Mouse (Mus musculus) heart, postnatal 10 days (tissue): ENCODE measurements around the gene Gipr. TPM values are rescaled to one million over a fixed set of nuclear protein-coding genes. Genes with fewer than 3 reads are reported as not detected.

ENCODE experiments used
- DNase-seq, 2 experiments: peaks; one replicate each; pipeline ENCODE4 v3.0.0; 2021
- intact Hi-C: fragments of 180-260 bp; cut with DNase I; formaldehyde crosslinking; loops from one replicate; pipeline ENCODE4 v1.15.1; 2025
- total RNA-seq, 2 experiments: library from RNA; stranded (reverse); gene quantifications; 2 replicates each; pipeline ENCODE4 v1.2.3; 2021

Gipr gene
- total RNA-seq: under 1 TPM; 0.50 to 0.69 TPM

- DNase-seq: peak; percentile 60 to 62
- intact Hi-C loops: no loop called here
Observed at GRCm38 (mm10) chr7:19165656-19166423, at the start of gene Gipr. Gene Gipr, minus strand, starts transcription at chr7:19166127.

- no peak for DNase-seq
- intact Hi-C loops: no loop called here
Observed at GRCm38 (mm10) chr7:19214940-19215339, 49.0 kb upstream of the Gipr start.

GRCm38 (mm10) chr7:19214369-19214768 is 48.4 kb upstream of the Gipr start:
- peak in 1 of 2 experiments; percentile 13 for DNase-seq
- intact Hi-C loops: no loop called here

- DNase-seq: no peak
- intact Hi-C loops: loop anchor here (2.0 kb wide), 1 partner anchor 13 kb away; no protein-coding TSS in a partner anchor
Observed at GRCm38 (mm10) chr7:19213385-19213784, 47.5 kb upstream of the Gipr start.

- DNase-seq: peak; percentile 57 to 62
- intact Hi-C loops: loop anchor here (2.0 kb wide), 1 partner anchor 15 kb away; no protein-coding TSS in a partner anchor
Observed at GRCm38 (mm10) chr7:19211996-19212755, 46.2 kb upstream of the Gipr start, which contains the start of gene Gpr4. Gene Gpr4, plus strand, starts transcription at chr7:19212538.

GRCm38 (mm10) chr7:19211041-19211675 is 45.2 kb upstream of the Gipr start:
- DNase-seq: peak in 1 of 2 experiments; percentile 19
- intact Hi-C loops: no loop called here

- intact Hi-C loops: no loop called here
Observed at GRCm38 (mm10) chr7:19210010-19210409, 44.1 kb upstream of the Gipr start.

GRCm38 (mm10) chr7:19209494-19209893 is 43.6 kb upstream of the Gipr start:
- intact Hi-C loops: loop anchor here (1.0 to 2.0 kb wide), 2 partner anchors 31 to 53 kb away; no protein-coding TSS in a partner anchor
- DNase-seq: no peak

More at GRCm38 (mm10) chr7:19210010-19210409, 44.1 kb upstream of the Gipr start:
- DNase-seq: no peak

GRCm38 (mm10) chr7:19208944-19209472 is 43.1 kb upstream of the Gipr start:
- DNase-seq: peak; percentile 66 to 82
- intact Hi-C loops: loop anchor here (1.0 to 2.0 kb wide), 2 partner anchors 31 to 52 kb away; no protein-coding TSS in a partner anchor

GRCm38 (mm10) chr7:19208201-19208910 is 42.4 kb upstream of the Gipr start:
- intact Hi-C loops: loop anchor here (2.0 kb wide), 1 partner anchor 52 kb away; no protein-coding TSS in a partner anchor
- no peak for DNase-seq

GRCm38 (mm10) chr7:19202065-19202850 is 36.3 kb upstream of the Gipr start:
- no peak for DNase-seq
- intact Hi-C loops: no loop called here

- intact Hi-C loops: no loop called here
- no peak for DNase-seq
Observed at GRCm38 (mm10) chr7:19201660-19202059, 35.7 kb upstream of the Gipr start.

GRCm38 (mm10) chr7:19197985-19198384 is 32.1 kb upstream of the Gipr start:
- intact Hi-C loops: loop anchor here (2.0 kb wide), 1 partner anchor 19 kb away; no protein-coding TSS in a partner anchor
- no peak for DNase-seq

- peak; percentile 34 to 67 for DNase-seq
Observed at GRCm38 (mm10) chr7:19196676-19197075, 30.7 kb upstream of the Gipr start.

GRCm38 (mm10) chr7:19194676-19195075 is 28.7 kb upstream of the Gipr start:
- intact Hi-C loops: no loop called here
- DNase-seq: no peak

More at GRCm38 (mm10) chr7:19196676-19197075, 30.7 kb upstream of the Gipr start:
- intact Hi-C loops: loop anchor here (2.0 kb wide), 1 partner anchor 18 kb away; no protein-coding TSS in a partner anchor

- intact Hi-C loops: no loop called here
Observed at GRCm38 (mm10) chr7:19184758-19185157, 18.8 kb upstream of the Gipr start.

GRCm38 (mm10) chr7:19184250-19184649 is 18.3 kb upstream of the Gipr start:
- intact Hi-C loops: no loop called here
- peak; percentile 53 to 58 for DNase-seq

More at GRCm38 (mm10) chr7:19184758-19185157, 18.8 kb upstream of the Gipr start:
- DNase-seq: peak in 1 of 2 experiments; percentile 45

- DNase-seq: peak; percentile 52 to 63
- intact Hi-C loops: no loop called here
Observed at GRCm38 (mm10) chr7:19180862-19181429, 15.0 kb upstream of the Gipr start.
